Mouse (Mus musculus) kidney, adult 2 months (tissue): ENCODE measurements around the gene Myrfl. TPM values are rescaled to one million over a fixed set of nuclear protein-coding genes. Genes with fewer than 3 reads are reported as not detected.

Experiments used
- DNase-seq: peaks from one replicate; pipeline ENCODE4 v3.0.0; 2021
- H3K27ac ChIP-seq: fragments of 200-500 bp; 2 replicates; pipeline ENCODE4 v1.5.1; 2012; ENCODE audit warnings: low read depth, low read length, control low read depth, inconsistent platforms; ENCODE audit not compliant: insufficient read depth
- H3K27me3 ChIP-seq: fragments of 200-500 bp; replicated peaks from 2 replicates; pipeline ENCODE4 v1.6.1; 2012; ENCODE audit warnings: mild to moderate bottlenecking, moderate library complexity, low read length, inconsistent platforms; ENCODE audit not compliant: control insufficient read depth, insufficient read depth
- H3K36me3 ChIP-seq: fragments of 200-500 bp; 2 replicates; pipeline ENCODE4 v1.6.1; 2012; ENCODE audit warnings: mild to moderate bottlenecking, moderate library complexity, low read length, inconsistent platforms; ENCODE audit not compliant: control insufficient read depth, insufficient read depth
- H3K4me1 ChIP-seq: fragments of 200-500 bp; 2 replicates; pipeline ENCODE4 v1.6.1; 2011; ENCODE audit warnings: low read length; ENCODE audit not compliant: control insufficient read depth, insufficient read depth
- H3K4me3 ChIP-seq: fragments of 200-500 bp; 2 replicates; pipeline ENCODE4 v1.5.1; 2011; ENCODE audit warnings: mild to moderate bottlenecking, low read depth, low read length, control low read depth; ENCODE audit not compliant: insufficient read depth
- CTCF ChIP-seq: fragments of 200-500 bp; conservative IDR thresholded peaks from 2 replicates; pipeline ENCODE4 v1.5.1; 2011; ENCODE audit warnings: low read depth, mild to moderate bottlenecking, control low read depth, low read length, moderate library complexity, mixed read lengths; ENCODE audit not compliant: insufficient read depth, insufficient read length
- POLR2A ChIP-seq: fragments of 200-500 bp; IDR thresholded peaks from one replicate; pipeline ENCODE4 v1.6.1; 2011; ENCODE audit warnings: low read depth, low read length, control low read depth
- WGBS: fragments of 180-500 bp; shearing (Covaris S2); methylation state at CpG from one replicate; pipeline ENCODE4 v1.1.7; 2018; 5-methylcytosine and 5-hydroxymethylcytosine counted together
- polyA plus RNA-seq: library from polyadenylated mRNA; depleted of rRNA; stranded (reverse); fragments of >200 nt; gene quantifications from 2 replicates; pipeline ENCODE4 v1.2.3, GENCODE M21; 2012

Myrfl gene
- polyA plus RNA-seq, 1 experiment: 0.02 TPM

- Histone ChIP-seq H3K36me3 (peaks cover 14% of the 10 kb centered on the region), H3K27ac (no peak overlapping the region), H3K27me3 (no peaks in the 10 kb centered on the region), H3K4me3 (no peak overlapping the region), H3K4me1 (no peaks in the 10 kb centered on the region)
- TF ChIP-seq POLR2A: no peak
- no peak for TF ChIP-seq CTCF
- 75% methylated on average over 15 of the region's 15 CpGs for WGBS
- no peak for DNase-seq
Observed at GRCm38 (mm10) chr10:116921416-116921815, 24.7 kb upstream of the Myrfl start.

- DNase-seq: no peak
- no peaks in the 10 kb centered on the region for H3K4me1 ChIP-seq
- H3K27ac ChIP-seq: no peak overlapping the region
- no peaks in the 10 kb centered on the region for H3K27me3 ChIP-seq
- no peak overlapping the region for H3K4me3 ChIP-seq
- H3K36me3 ChIP-seq: peaks cover 14% of the 10 kb centered on the region
- 89% methylated on average over 8 of the region's 8 CpGs for WGBS
- TF ChIP-seq CTCF: no peak
- TF ChIP-seq POLR2A: no peak
Observed at GRCm38 (mm10) chr10:116920641-116921040, 23.9 kb upstream of the Myrfl start.

GRCm38 (mm10) chr10:116919368-116920317 lies 22.9 kb upstream of the Myrfl start:
- Histone ChIP-seq H3K4me1 (no peaks in the 10 kb centered on the region), H3K36me3 (peaks cover 12% of the 10 kb centered on the region), H3K27me3 (no peaks in the 10 kb centered on the region), H3K4me3 (no peak overlapping the region), H3K27ac (no peak overlapping the region)
- DNase-seq: no peak
- TF ChIP-seq CTCF (no peak), POLR2A (no peak)
- 77% methylated on average over 25 of the region's 25 CpGs for WGBS

- no peak for TF ChIP-seq CTCF
- Histone ChIP-seq H3K4me3 (no peak overlapping the region), H3K36me3 (peaks cover 12% of the 10 kb centered on the region), H3K27ac (no peak overlapping the region), H3K4me1 (no peaks in the 10 kb centered on the region), H3K27me3 (no peaks in the 10 kb centered on the region)
- DNase-seq: no peak
- 64% methylated on average over 8 of the region's 8 CpGs for WGBS
Observed at GRCm38 (mm10) chr10:116916581-116916980, 19.9 kb upstream of the Myrfl start.

- Histone ChIP-seq H3K27ac (no peak overlapping the region), H3K27me3 (no peaks in the 10 kb centered on the region), H3K4me3 (no peak overlapping the region), H3K4me1 (no peaks in the 10 kb centered on the region), H3K36me3 (peaks cover 18% of the 10 kb centered on the region)
- TF ChIP-seq POLR2A (no peak), CTCF (no peak)
- WGBS: 87% methylated on average over 8 of the region's 8 CpGs
- DNase-seq: no peak
Observed at GRCm38 (mm10) chr10:116915286-116915685, 18.6 kb upstream of the Myrfl start.

GRCm38 (mm10) chr10:116914586-116914985 lies 17.9 kb upstream of the Myrfl start:
- DNase-seq: no peak
- H3K36me3 ChIP-seq: peaks cover 22% of the 10 kb centered on the region
- H3K4me1 ChIP-seq: no peaks in the 10 kb centered on the region
- 71% methylated on average over 9 of the region's 9 CpGs for WGBS
- TF ChIP-seq POLR2A (no peak), CTCF (no peak)
- H3K4me3 ChIP-seq: no peak overlapping the region
- no peak overlapping the region for H3K27ac ChIP-seq
- H3K27me3 ChIP-seq: no peaks in the 10 kb centered on the region

- WGBS: 82% methylated on average over 17 of the region's 17 CpGs
Observed at GRCm38 (mm10) chr10:116913647-116914273, 17.0 kb upstream of the Myrfl start.

More at GRCm38 (mm10) chr10:116913647-116914273, 17.0 kb upstream of the Myrfl start:
- Histone ChIP-seq H3K4me1 (no peaks in the 10 kb centered on the region), H3K36me3 (peaks cover 21% of the 10 kb centered on the region), H3K27me3 (no peaks in the 10 kb centered on the region), H3K27ac (no peak overlapping the region), H3K4me3 (no peak overlapping the region)
- no peak for DNase-seq
- no peak for TF ChIP-seq CTCF
- TF ChIP-seq POLR2A: no peak
